Mouse (Mus musculus): ENCODE data around the gene Acat2. TPM values are rescaled to one million over a fixed set of nuclear protein-coding genes. Genes with fewer than 3 reads are reported as not detected.
"Not testable (repeated sequence)": the region's sequence is repeated elsewhere in the genome, so short reads cannot be mapped to it uniquely, and the experiment has no call there.

Gene Acat2
- polyA plus RNA-seq, 1 experiment = 7.9 TPM

- TF ChIP-seq POLR2A (IDR thresholded peaks at IDR 0.05; ENCODE audit: low read depth, low read length) = no peak
- no peak for TF ChIP-seq CTCF (IDR thresholded peaks at IDR 0.05; ENCODE audit: extremely low read depth, insufficient read length, insufficient replicate concordance, low read depth, low read length)
- Histone ChIP-seq H3K4me1 (ENCODE audit: control insufficient read depth, insufficient read depth, insufficient read length, low read length) (peaks cover 4% of the 10 kb centered on the region; the same call in 1 of the 2 replicates), H3K27me3 (ENCODE audit: control insufficient read depth, insufficient read depth, low read length) (no peaks in the 10 kb centered on the region), H3K27ac (ENCODE audit: insufficient read depth, low read depth, low read length) (no peak overlapping the region), H3K36me3 (ENCODE audit: control insufficient read depth, insufficient read depth, low read length) (peaks cover 1% of the 10 kb centered on the region), H3K4me3 (ENCODE audit: low read depth, low read length) (no peak overlapping the region)
- WGBS = 69% methylated on average over 2 of the region's 2 CpGs
These were observed 22.5 kb downstream of the Acat2 start for GRCm38 (mm10) chr17:12938077-12938476.

GRCm38 (mm10) chr17:12937412-12937970 lies 23.1 kb downstream of the Acat2 start:
- no peaks in the 10 kb centered on the region for H3K36me3 ChIP-seq (ENCODE audit: control insufficient read depth, insufficient read depth, low read length)
- TF ChIP-seq CTCF (IDR thresholded peaks at IDR 0.05; ENCODE audit: extremely low read depth, insufficient read length, insufficient replicate concordance, low read depth, low read length) (no peak), POLR2A (IDR thresholded peaks at IDR 0.05; ENCODE audit: low read depth, low read length) (no peak)
- no peak overlapping the region for H3K4me3 ChIP-seq (ENCODE audit: low read depth, low read length)
- no peak overlapping the region for H3K27ac ChIP-seq (ENCODE audit: insufficient read depth, low read depth, low read length)
- WGBS = 76% methylated on average over 2 of the region's 2 CpGs
- H3K27me3 ChIP-seq (ENCODE audit: control insufficient read depth, insufficient read depth, low read length) = no peaks in the 10 kb centered on the region
- H3K4me1 ChIP-seq (ENCODE audit: control insufficient read depth, insufficient read depth, insufficient read length, low read length) = peaks cover 4% of the 10 kb centered on the region; the same call in 1 of the 2 replicates

DNA sequence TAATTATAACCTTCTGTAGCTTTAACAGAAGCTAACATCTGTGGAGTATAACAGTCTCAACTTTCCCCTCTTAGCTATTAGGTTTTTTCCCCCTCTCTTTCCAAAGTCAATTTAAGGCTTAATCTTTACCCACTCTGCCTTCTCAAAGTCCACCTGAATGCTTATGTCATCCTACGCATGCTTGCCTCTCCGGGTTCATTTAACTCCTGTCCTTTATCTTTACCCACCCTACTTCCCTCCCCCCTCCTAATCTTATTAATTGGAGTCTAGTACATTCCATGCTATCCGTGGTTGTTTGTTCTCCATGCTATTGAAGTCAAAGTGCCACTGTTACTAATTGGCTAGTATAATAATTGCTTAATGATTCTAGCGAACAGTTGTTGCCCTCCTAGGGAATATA lies 24.8 kb downstream of the Acat2 start:
- WGBS = 26% methylated on average over 4 of the region's 4 CpGs
- H3K4me3 ChIP-seq (ENCODE audit: low read depth, low read length) = no peak overlapping the region
- H3K4me1 ChIP-seq (ENCODE audit: control insufficient read depth, insufficient read depth, insufficient read length, low read length) = peaks cover 4% of the 10 kb centered on the region; the same call in 1 of the 2 replicates
- no peak for TF ChIP-seq POLR2A (IDR thresholded peaks at IDR 0.05; ENCODE audit: low read depth, low read length)
- no peak for TF ChIP-seq CTCF (IDR thresholded peaks at IDR 0.05; ENCODE audit: extremely low read depth, insufficient read length, insufficient replicate concordance, low read depth, low read length)
- H3K36me3 ChIP-seq (ENCODE audit: control insufficient read depth, insufficient read depth, low read length) = no peaks in the 10 kb centered on the region
- H3K27me3 ChIP-seq (ENCODE audit: control insufficient read depth, insufficient read depth, low read length) = no peaks in the 10 kb centered on the region
- H3K27ac ChIP-seq (ENCODE audit: insufficient read depth, low read depth, low read length) = no peak overlapping the region

DNA sequence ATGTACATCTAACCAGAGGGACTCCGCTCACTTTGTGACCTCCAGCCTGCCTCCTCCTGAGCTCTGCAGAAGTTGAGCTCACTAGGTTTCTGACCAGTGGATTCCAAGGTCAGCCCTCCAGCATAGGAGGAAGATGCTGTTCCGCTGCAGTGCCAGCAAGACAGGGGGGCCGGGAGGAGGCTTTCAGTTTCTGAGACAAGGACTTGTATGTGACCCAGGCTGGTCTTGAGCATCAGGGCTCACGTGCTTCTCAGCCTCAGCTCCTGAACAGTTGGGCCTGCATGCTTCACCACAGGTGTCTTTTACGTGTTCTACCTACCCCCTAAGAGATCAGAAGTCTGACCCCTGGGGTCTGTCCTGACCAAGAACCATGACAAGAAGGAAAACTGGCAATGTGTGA lies 29.0 kb downstream of the Acat2 start:
- not testable (repeated sequence) for H3K27me3 ChIP-seq (ENCODE audit: control insufficient read depth, insufficient read depth, low read length); H3K36me3 ChIP-seq (ENCODE audit: control insufficient read depth, insufficient read depth, low read length); H3K4me3 ChIP-seq (ENCODE audit: low read depth, low read length); H3K27ac ChIP-seq (ENCODE audit: insufficient read depth, low read depth, low read length); H3K4me1 ChIP-seq (ENCODE audit: control insufficient read depth, insufficient read depth, insufficient read length, low read length)
- WGBS = 91% methylated on average over 5 of the region's 5 CpGs

DNA sequence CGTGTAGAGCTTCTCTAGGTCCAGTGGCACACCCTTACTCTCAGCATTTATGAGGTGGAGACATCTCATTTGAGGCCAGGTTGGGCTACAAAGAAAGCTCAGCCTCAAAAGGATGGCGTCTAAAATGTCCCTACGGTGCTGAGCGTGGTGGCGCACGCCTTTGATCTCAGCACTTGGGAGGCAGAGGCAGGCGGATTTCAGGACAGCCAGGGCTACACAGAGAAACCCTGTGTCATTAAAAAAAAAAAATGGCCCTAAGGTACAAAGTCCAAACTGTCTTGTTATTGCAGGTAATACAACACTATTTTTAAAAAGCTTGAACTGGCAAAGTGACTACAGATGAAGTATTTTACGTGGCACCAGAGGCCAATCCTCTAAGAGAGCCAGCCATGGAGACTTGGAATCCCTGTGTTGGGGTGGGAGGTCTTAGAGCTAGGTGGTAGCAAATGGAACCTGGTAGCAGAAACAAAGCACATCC lies 34.8 kb downstream of the Acat2 start:
- H3K27ac ChIP-seq (ENCODE audit: insufficient read depth, low read depth, low read length) = no peak overlapping the region
- H3K4me3 ChIP-seq (ENCODE audit: low read depth, low read length) = no peak overlapping the region
- no peaks in the 10 kb centered on the region for H3K27me3 ChIP-seq (ENCODE audit: control insufficient read depth, insufficient read depth, low read length)
- 78% methylated on average over 8 of the region's 8 CpGs for WGBS
- H3K36me3 ChIP-seq (ENCODE audit: control insufficient read depth, insufficient read depth, low read length) = peaks cover 36% of the 10 kb centered on the region
- H3K4me1 ChIP-seq (ENCODE audit: control insufficient read depth, insufficient read depth, insufficient read length, low read length) = no peaks in the 10 kb centered on the region
- TF ChIP-seq CTCF (IDR thresholded peaks at IDR 0.05; ENCODE audit: extremely low read depth, insufficient read length, insufficient replicate concordance, low read depth, low read length) (no peak), POLR2A (IDR thresholded peaks at IDR 0.05; ENCODE audit: low read depth, low read length) (no peak)

DNA sequence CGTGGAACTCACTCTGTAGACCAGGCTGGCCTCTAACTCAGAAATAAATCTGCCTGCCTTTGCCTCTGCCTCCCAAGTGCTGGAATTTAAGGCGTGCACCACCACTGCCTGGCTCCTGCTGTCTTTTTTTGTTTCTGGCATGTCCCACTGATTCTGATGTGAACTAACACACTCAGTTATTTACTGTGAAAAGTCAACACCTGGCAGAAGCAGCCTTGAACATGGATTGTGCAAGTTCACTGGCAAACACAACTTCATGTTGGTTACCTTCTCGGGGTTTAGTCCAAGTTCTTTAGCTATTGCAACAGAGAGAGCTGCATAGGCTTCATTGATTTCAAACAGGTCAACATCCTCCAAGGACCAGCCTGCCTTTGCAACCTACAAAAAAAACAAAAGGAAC lies 35.5 kb downstream of the Acat2 start:
- 84% methylated on average over 3 of the region's 3 CpGs for WGBS
- no peak for TF ChIP-seq CTCF (IDR thresholded peaks at IDR 0.05; ENCODE audit: extremely low read depth, insufficient read length, insufficient replicate concordance, low read depth, low read length)
- TF ChIP-seq POLR2A (IDR thresholded peaks at IDR 0.05; ENCODE audit: low read depth, low read length) = no peak
- Histone ChIP-seq H3K36me3 (ENCODE audit: control insufficient read depth, insufficient read depth, low read length) (peaks cover 41% of the 10 kb centered on the region), H3K27ac (ENCODE audit: insufficient read depth, low read depth, low read length) (no peak overlapping the region), H3K4me3 (ENCODE audit: low read depth, low read length) (no peak overlapping the region), H3K4me1 (ENCODE audit: control insufficient read depth, insufficient read depth, insufficient read length, low read length) (no peaks in the 10 kb centered on the region), H3K27me3 (ENCODE audit: control insufficient read depth, insufficient read depth, low read length) (no peaks in the 10 kb centered on the region)

- no peaks in the 10 kb centered on the region for H3K27me3 ChIP-seq (ENCODE audit: control insufficient read depth, insufficient read depth, low read length)
- 89% methylated on average over 1 of the region's 1 CpGs for WGBS
- H3K4me3 ChIP-seq (ENCODE audit: low read depth, low read length) = no peak overlapping the region
- no peak overlapping the region for H3K27ac ChIP-seq (ENCODE audit: insufficient read depth, low read depth, low read length)
- no peaks in the 10 kb centered on the region for H3K4me1 ChIP-seq (ENCODE audit: control insufficient read depth, insufficient read depth, insufficient read length, low read length)
- H3K36me3 ChIP-seq (ENCODE audit: control insufficient read depth, insufficient read depth, low read length) = peaks cover 47% of the 10 kb centered on the region
- no peak for TF ChIP-seq CTCF (IDR thresholded peaks at IDR 0.05; ENCODE audit: extremely low read depth, insufficient read length, insufficient replicate concordance, low read depth, low read length)
- TF ChIP-seq POLR2A (IDR thresholded peaks at IDR 0.05; ENCODE audit: low read depth, low read length) = no peak
These were observed 39.5 kb downstream of the Acat2 start for GRCm38 (mm10) chr17:12921073-12921472.
